8 mouse cellular contexts compared by ENCODE assay signal in genomic region chr6:48594043-48594738, GRCm38 (mm10). TPM values are rescaled to one million over a fixed set of nuclear protein-coding genes. Genes with fewer than 3 reads are reported as not detected.
DNase-seq lines count a peak whose midpoint lies in the region; ATAC-seq and TF ChIP-seq lines count a peak whose summit lies in the region.

No protein-coding gene starts in this region.

- H3K4me1 ChIP-seq in intestine, embryonic 16.5 days (ENCODE audit: control insufficient read depth, insufficient read depth, low read length): peaks cover 9% of the 10 kb centered on the region; the same call in 1 of the 2 replicates
- H3K4me1 ChIP-seq in liver, embryonic 16.5 days (ENCODE audit: control insufficient read depth, low read depth, low read length): peaks cover 9% of the 10 kb centered on the region
- H3K4me1 ChIP-seq in neural tube, embryonic 13.5 days (replicated peaks): peaks cover 22% of the 10 kb centered on the region

- H3K27ac ChIP-seq in gastrocnemius, adult 2 months: peak overlapping the region; percentile 97
- H3K27ac ChIP-seq in intestine, embryonic 16.5 days (ENCODE audit: low read length): peak overlapping the region; percentile 85
- peak overlapping the region; percentile 76 for H3K27ac ChIP-seq in liver, embryonic 16.5 days (ENCODE audit: low read length)
- peak overlapping the region; percentile 95 for H3K27ac ChIP-seq in neural tube, embryonic 13.5 days (replicated peaks)

- H3K9ac ChIP-seq in intestine, embryonic 16.5 days (ENCODE audit: low read depth, low read length): peak overlapping the region; percentile 92
- peak overlapping the region; percentile 70 for H3K9ac ChIP-seq in liver, embryonic 16.5 days (ENCODE audit: low read depth, low read length)
- H3K9ac ChIP-seq in neural tube, embryonic 13.5 days: peak overlapping the region; percentile 90

- no peak for TF ChIP-seq CTCF in gastrocnemius, adult 2 months (IDR thresholded peaks at IDR 0.05)

- WGBS in intestine, embryonic 16.5 days: under 1% methylated on average over 37 of the region's 41 CpGs
- WGBS in liver, embryonic 16.5 days (ENCODE audit: insufficient replicate concordance): 1% methylated on average over 34 of the region's 41 CpGs
- WGBS in neural tube, embryonic 13.5 days: under 1% methylated on average over 41 of the region's 41 CpGs

- DNase-seq in adrenal gland, adult (ENCODE audit: inconsistent age in 2 of 2, low spot score in 1 of 2): peak; percentile 78 to 89
- DNase-seq in adrenal gland, postnatal 4 days (ENCODE audit: low spot score in 2 of 2): no peak
- peak; percentile 31 for DNase-seq in urinary bladder, postnatal 14 days (ENCODE audit: low spot score)
- DNase-seq in urinary bladder, adult 2 months (ENCODE audit: low spot score): no peak
- DNase-seq in gastrocnemius, adult 2 months: no peak

- H3K36me3 ChIP-seq in intestine, embryonic 16.5 days (ENCODE audit: control insufficient read depth, insufficient read depth, low read length): peaks cover 37% of the 10 kb centered on the region
- peaks cover 23% of the 10 kb centered on the region for H3K36me3 ChIP-seq in liver, embryonic 16.5 days (ENCODE audit: control insufficient read depth, insufficient read depth)
- H3K36me3 ChIP-seq in neural tube, embryonic 13.5 days: peaks cover 40% of the 10 kb centered on the region

- peak overlapping the region; percentile 84 for H3K4me2 ChIP-seq in intestine, embryonic 16.5 days (ENCODE audit: low read depth, low read length)
- H3K4me2 ChIP-seq in liver, embryonic 16.5 days (ENCODE audit: low read depth, low read length): peak overlapping the region; percentile 69
- H3K4me2 ChIP-seq in neural tube, embryonic 13.5 days: peak overlapping the region; percentile 86

- ATAC-seq in intestine, embryonic 16.5 days: peak; percentile 60
- ATAC-seq in liver, embryonic 16.5 days (ENCODE audit: low read depth): peak; percentile 11; the same call in 1 of the 2 replicates
- peak; percentile 85 for ATAC-seq in neural tube, embryonic 13.5 days (ENCODE audit: low read depth)

- intact Hi-C loops in gastrocnemius, adult 2 months (cut with DNase I): no loop called here

- H3K4me3 ChIP-seq in gastrocnemius, adult 2 months: peak overlapping the region; percentile 79
- H3K4me3 ChIP-seq in intestine, embryonic 16.5 days (ENCODE audit: low read length): peak overlapping the region; percentile 77
- peak overlapping the region; percentile 70 for H3K4me3 ChIP-seq in liver, embryonic 16.5 days (ENCODE audit: low read depth, low read length)
- peak overlapping the region; percentile 75 for H3K4me3 ChIP-seq in neural tube, embryonic 13.5 days

- H3K9me3 ChIP-seq in intestine, embryonic 16.5 days (ENCODE audit: control insufficient read depth, low read length): peaks cover 23% of the 10 kb centered on the region
- H3K9me3 ChIP-seq in liver, embryonic 16.5 days (replicated peaks; ENCODE audit: control insufficient read depth, low read length): no peaks in the 10 kb centered on the region
- H3K9me3 ChIP-seq in neural tube, embryonic 13.5 days: peaks cover 29% of the 10 kb centered on the region

- no peaks in the 10 kb centered on the region for H3K27me3 ChIP-seq in intestine, embryonic 16.5 days (replicated peaks; ENCODE audit: control insufficient read depth, insufficient read depth, low read length)
- no peaks in the 10 kb centered on the region for H3K27me3 ChIP-seq in liver, embryonic 16.5 days (ENCODE audit: control insufficient read depth, insufficient read depth, low read depth, low read length)
- H3K27me3 ChIP-seq in neural tube, embryonic 13.5 days: no peaks in the 10 kb centered on the region

RNA-seq across cellular contexts. Expression of gene Gm44965, which starts 0.5 kb away (rescaled TPM):
- total RNA-seq in adrenal gland, postnatal 4 days (2021): 1 to 10 TPM in 1 of 2 experiments, not detected in 1; 2.0 TPM
- polyA plus RNA-seq in urinary bladder, adult 2 months (2012; rRNA removed): not detected in 2 replicates
- not detected for total RNA-seq in gastrocnemius, adult 2 months (2021)
- polyA plus RNA-seq in intestine, embryonic 16.5 days (2015; fragmentation: Nextera tagmentation; extraction: Ambion mirVana): not detected in 2 replicates
- not detected in 2 replicates for polyA plus RNA-seq in liver, embryonic 16.5 days (2015; fragmentation: Nextera tagmentation; extraction: Ambion mirVana)
- not detected in 2 replicates for polyA plus RNA-seq in neural tube, embryonic 13.5 days (2015; fragmentation: Nextera tagmentation; extraction: Ambion mirVana)

RNA-seq across cellular contexts. Expression of gene Repin1, which starts 0.5 kb away (rescaled TPM):
- total RNA-seq in adrenal gland, postnatal 4 days (2021): 10 to 100 TPM; 59.7 to 61.5 TPM
- polyA plus RNA-seq in urinary bladder, adult 2 months (2012; rRNA removed): 45.0 and 45.4 TPM in 2 replicates
- 10 to 100 TPM; 27.8 to 33.5 TPM for total RNA-seq in gastrocnemius, adult 2 months (2021)
- 22.1 and 22.4 TPM in 2 replicates for polyA plus RNA-seq in intestine, embryonic 16.5 days (2015; fragmentation: Nextera tagmentation; extraction: Ambion mirVana)
- 11.7 and 14.0 TPM in 2 replicates for polyA plus RNA-seq in liver, embryonic 16.5 days (2015; fragmentation: Nextera tagmentation; extraction: Ambion mirVana)
- 38.0 and 40.3 TPM in 2 replicates for polyA plus RNA-seq in neural tube, embryonic 13.5 days (2015; fragmentation: Nextera tagmentation; extraction: Ambion mirVana)

RNA-seq across cellular contexts. Expression of gene Gm45021, which starts 4.8 kb away (rescaled TPM):
- not detected for total RNA-seq in adrenal gland, postnatal 4 days (2021)
- polyA plus RNA-seq in urinary bladder, adult 2 months (2012; rRNA removed): 0.47 and 0.56 TPM in 2 replicates
- not detected for total RNA-seq in gastrocnemius, adult 2 months (2021)
- polyA plus RNA-seq in intestine, embryonic 16.5 days (2015; fragmentation: Nextera tagmentation; extraction: Ambion mirVana): not detected in 2 replicates
- polyA plus RNA-seq in liver, embryonic 16.5 days (2015; fragmentation: Nextera tagmentation; extraction: Ambion mirVana): not detected in 2 replicates
- polyA plus RNA-seq in neural tube, embryonic 13.5 days (2015; fragmentation: Nextera tagmentation; extraction: Ambion mirVana): not detected in 2 replicates

RNA-seq across cellular contexts. Expression of gene Zfp775, which starts 7.7 kb away (rescaled TPM):
- total RNA-seq in adrenal gland, postnatal 4 days (2021): 10 to 100 TPM in 1 of 2 experiments, 1 to 10 TPM in 1; 7.8 to 10.0 TPM
- 4.6 and 7.7 TPM in 2 replicates for polyA plus RNA-seq in urinary bladder, adult 2 months (2012; rRNA removed)
- total RNA-seq in gastrocnemius, adult 2 months (2021): 1 to 10 TPM; 8.0 to 10.0 TPM
- 5.2 and 6.1 TPM in 2 replicates for polyA plus RNA-seq in intestine, embryonic 16.5 days (2015; fragmentation: Nextera tagmentation; extraction: Ambion mirVana)
- 2.2 and 2.3 TPM in 2 replicates for polyA plus RNA-seq in liver, embryonic 16.5 days (2015; fragmentation: Nextera tagmentation; extraction: Ambion mirVana)
- 11.3 and 15.7 TPM in 2 replicates for polyA plus RNA-seq in neural tube, embryonic 13.5 days (2015; fragmentation: Nextera tagmentation; extraction: Ambion mirVana)

RNA-seq across cellular contexts. Expression of gene Rarres2, which starts 21.6 kb away (rescaled TPM):
- total RNA-seq in adrenal gland, postnatal 4 days (2021): 100 to 1,000 TPM in 1 of 2 experiments, 10 to 100 TPM in 1; 82.0 to 161 TPM
- polyA plus RNA-seq in urinary bladder, adult 2 months (2012; rRNA removed): 374 and 453 TPM in 2 replicates
- 10 to 100 TPM; 13.9 to 22.2 TPM for total RNA-seq in gastrocnemius, adult 2 months (2021)
- 105 and 109 TPM in 2 replicates for polyA plus RNA-seq in intestine, embryonic 16.5 days (2015; fragmentation: Nextera tagmentation; extraction: Ambion mirVana)
- 53.4 and 57.0 TPM in 2 replicates for polyA plus RNA-seq in liver, embryonic 16.5 days (2015; fragmentation: Nextera tagmentation; extraction: Ambion mirVana)
- polyA plus RNA-seq in neural tube, embryonic 13.5 days (2015; fragmentation: Nextera tagmentation; extraction: Ambion mirVana): 9.2 and 10.9 TPM in 2 replicates

Comparison
In these comparisons a context has a peak if more than half of its experiments do, and no peak if none do; other contexts are left out.
1. DNase-seq: peak in adrenal gland, adult (2 of 2) and urinary bladder, postnatal 14 days (single experiment); none in adrenal gland, postnatal 4 days (0 of 2), urinary bladder, adult 2 months (single experiment) and gastrocnemius, adult 2 months (single experiment).
2. ATAC-seq: peak in every context shown above with its lines; median percentile 85 in neural tube, embryonic 13.5 days; 60 in intestine, embryonic 16.5 days; 11 in liver, embryonic 16.5 days.
3. Peak in every context shown above with its lines, with median percentiles within 50 percentile points of each other: H3K27ac ChIP-seq, H3K4me3 ChIP-seq, H3K4me2 ChIP-seq and H3K9ac ChIP-seq.